Mouse (Mus musculus) heart, embryonic 14.5 days (tissue): ENCODE data around the gene Porcn. TPM values are rescaled to one million over a fixed set of nuclear protein-coding genes. Genes with fewer than 3 reads are reported as not detected.

Source experiments
- ATAC-seq: fragments of 200-750 bp; cut with Nextera tagmentation; 2 replicates; pipeline ENCODE4 v1.8.0; 2017; ENCODE audit warnings: low read depth, moderate TSS enrichment; ENCODE audit not compliant: insufficient number of reproducible peaks, insufficient read depth, low FRiP score
- H3K27ac ChIP-seq, 2 experiments: fragments of 200-500 bp in 1 of 2; fragments of 300-500 bp in 1 of 2; sonication (generic) in 1 of 2; replicated peaks in 1 of 2; 2 replicates each; pipeline ENCODE4 v1.5.1; 2012 to 2014; ENCODE audit warnings: low read depth in 2 of 2, low read length in 2 of 2, control low read depth in 1 of 2, mild to moderate bottlenecking in 1 of 2, mixed read lengths in 1 of 2; ENCODE audit not compliant: control insufficient read depth in 1 of 2, insufficient read depth in 1 of 2
- H3K27me3 ChIP-seq: fragments of 300-500 bp; sonication (generic); 2 replicates; pipeline ENCODE4 v1.6.1; 2014; ENCODE audit warnings: mild to moderate bottlenecking, low read length, control low read depth; ENCODE audit not compliant: control insufficient read depth, insufficient read depth
- H3K36me3 ChIP-seq: fragments of 300-500 bp; sonication (generic); 2 replicates; pipeline ENCODE4 v1.6.1; 2014; ENCODE audit warnings: mild to moderate bottlenecking, control low read depth, low read length, mixed read lengths; ENCODE audit not compliant: control insufficient read depth, insufficient read depth
- H3K4me1 ChIP-seq, 2 experiments: fragments of 200-500 bp in 1 of 2; fragments of 300-500 bp in 1 of 2; sonication (generic) in 1 of 2; 2 replicates each; pipeline ENCODE4 v1.6.1; 2012 to 2014; ENCODE audit warnings: low read length in 2 of 2, control low read depth in 1 of 2, mixed read lengths in 1 of 2; ENCODE audit not compliant: control insufficient read depth in 2 of 2, insufficient read depth in 2 of 2
- H3K4me2 ChIP-seq: fragments of 300-500 bp; sonication (generic); 2 replicates; pipeline ENCODE4 v1.6.1; 2014; ENCODE audit warnings: mild to moderate bottlenecking, low read length
- H3K4me3 ChIP-seq, 2 experiments: fragments of 200-500 bp in 1 of 2; fragments of 300-500 bp in 1 of 2; sonication (generic) in 1 of 2; 2 replicates each; pipeline ENCODE4 v1.5.1; 2012 to 2014; ENCODE audit warnings: low read length in 2 of 2, mild to moderate bottlenecking in 2 of 2, control low read depth in 1 of 2, low read depth in 1 of 2, moderate library complexity in 1 of 2; ENCODE audit not compliant: control insufficient read depth in 1 of 2, insufficient read depth in 1 of 2
- H3K9ac ChIP-seq: fragments of 300-500 bp; sonication (generic); 2 replicates; pipeline ENCODE4 v1.6.1; 2014; ENCODE audit warnings: mild to moderate bottlenecking, low read length
- H3K9me3 ChIP-seq: fragments of 300-500 bp; sonication (generic); 2 replicates; pipeline ENCODE4 v1.6.1; 2016; ENCODE audit warnings: low read length, control low read depth; ENCODE audit not compliant: control insufficient read depth
- WGBS: fragments of 180-500 bp; shearing (Covaris S2); extraction: QIAGEN DNeasy Blood & Tissue Kit; methylation state at CpG from one replicate; pipeline ENCODE4 v1.1.7; 2014; 5-methylcytosine and 5-hydroxymethylcytosine counted together
- polyA plus RNA-seq: library from polyadenylated mRNA; unstranded; fragments of >200 nt; fragmentation: Nextera tagmentation; extraction: Ambion mirVana; gene quantifications from 2 replicates; pipeline ENCODE4 v1.2.1, GENCODE M21; 2014

Porcn gene
- polyA plus RNA-seq, result 3.6 and 4.2 TPM in 2 replicates

- WGBS, result 18% methylated on average over 34 of the region's 46 CpGs
- Histone ChIP-seq H3K9ac (peak within 1 kb of the TSS; percentile 71), H3K36me3 (no peaks in the 10 kb centered on the region), H3K27ac (no peak within 1 kb of the TSS), H3K4me1 (no peaks in the 10 kb centered on the region), H3K4me2 (peak within 1 kb of the TSS; percentile 77), H3K4me3 (peak within 1 kb of the TSS; percentile 47 to 65), H3K9me3 (no peaks in the 10 kb centered on the region), H3K27me3 (no peaks in the 10 kb centered on the region)
- ATAC-seq, result 0 out of 2 replicates have a peak, but pooled peaks have one; percentile 56
These were observed at the start of gene Porcn for GRCm38 (mm10) chrX:8206015-8206693. Gene Porcn (minus strand): TSS chrX:8206525.

DNA sequence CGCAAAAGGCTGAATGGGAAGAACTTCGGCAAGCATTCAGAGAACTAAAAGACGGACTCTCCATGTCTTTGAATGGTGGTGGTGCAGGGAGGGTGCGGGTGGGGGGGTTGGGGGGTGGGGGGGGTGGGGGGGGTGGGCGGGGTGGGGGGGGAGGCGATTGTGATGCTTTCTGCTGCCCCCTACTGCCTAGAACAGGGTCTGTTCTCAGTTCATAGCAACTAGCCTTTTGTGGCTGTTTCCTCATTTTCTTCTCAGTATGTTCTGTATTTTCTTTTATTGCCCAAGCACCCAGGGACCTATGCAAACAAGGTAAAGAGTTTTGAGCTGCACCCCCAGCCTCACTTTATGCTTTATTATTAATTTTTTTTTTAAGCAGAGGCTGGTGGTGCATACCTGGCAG is 49.5 kb upstream of the Porcn start:
- Histone ChIP-seq H3K36me3 (no peaks in the 10 kb centered on the region), H3K27ac (no peak overlapping the region), H3K4me2 (no peak overlapping the region), H3K9me3 (no peaks in the 10 kb centered on the region), H3K9ac (no peak overlapping the region), H3K4me3 (no peak overlapping the region), H3K27me3 (no peaks in the 10 kb centered on the region), H3K4me1 (peaks cover 0 to 6% of the 10 kb centered on the region in 2 experiments; a peak in 1 of 4 replicates)
- no peak for ATAC-seq
- 54% methylated on average over 4 of the region's 6 CpGs for WGBS

DNA sequence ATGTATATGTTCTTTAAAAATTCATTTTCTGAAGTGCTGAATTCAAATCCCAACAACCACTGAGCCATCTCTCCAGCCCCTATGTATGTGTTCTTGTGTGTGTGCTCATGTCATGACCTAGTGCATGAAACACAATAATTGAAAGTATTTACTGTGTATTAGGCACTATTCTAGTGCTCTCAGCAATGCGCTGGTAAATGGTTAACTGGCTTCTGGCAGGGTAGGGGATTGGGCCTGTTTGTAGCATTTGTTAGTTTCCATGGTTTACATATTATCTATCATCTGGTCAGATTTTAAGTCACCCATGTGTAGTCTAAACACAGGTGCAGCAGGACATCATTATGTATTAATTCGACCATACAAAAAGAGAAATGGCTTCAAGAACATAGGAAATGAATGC is 47.4 kb upstream of the Porcn start:
- no peak for ATAC-seq
- H3K9me3 ChIP-seq, result no peaks in the 10 kb centered on the region
- no peak overlapping the region for H3K27ac ChIP-seq
- H3K4me1 ChIP-seq, result peaks cover 0 to 6% of the 10 kb centered on the region in 2 experiments; a peak in 1 of 4 replicates
- H3K27me3 ChIP-seq, result no peaks in the 10 kb centered on the region
- H3K4me2 ChIP-seq, result no peak overlapping the region
- H3K4me3 ChIP-seq, result no peak overlapping the region
- 0 out of 2 replicates have a peak, but pooled peaks cover 5% of the 10 kb centered on the region for H3K36me3 ChIP-seq
- H3K9ac ChIP-seq, result no peak overlapping the region
- 76% methylated on average over 2 of the region's 2 CpGs for WGBS

DNA sequence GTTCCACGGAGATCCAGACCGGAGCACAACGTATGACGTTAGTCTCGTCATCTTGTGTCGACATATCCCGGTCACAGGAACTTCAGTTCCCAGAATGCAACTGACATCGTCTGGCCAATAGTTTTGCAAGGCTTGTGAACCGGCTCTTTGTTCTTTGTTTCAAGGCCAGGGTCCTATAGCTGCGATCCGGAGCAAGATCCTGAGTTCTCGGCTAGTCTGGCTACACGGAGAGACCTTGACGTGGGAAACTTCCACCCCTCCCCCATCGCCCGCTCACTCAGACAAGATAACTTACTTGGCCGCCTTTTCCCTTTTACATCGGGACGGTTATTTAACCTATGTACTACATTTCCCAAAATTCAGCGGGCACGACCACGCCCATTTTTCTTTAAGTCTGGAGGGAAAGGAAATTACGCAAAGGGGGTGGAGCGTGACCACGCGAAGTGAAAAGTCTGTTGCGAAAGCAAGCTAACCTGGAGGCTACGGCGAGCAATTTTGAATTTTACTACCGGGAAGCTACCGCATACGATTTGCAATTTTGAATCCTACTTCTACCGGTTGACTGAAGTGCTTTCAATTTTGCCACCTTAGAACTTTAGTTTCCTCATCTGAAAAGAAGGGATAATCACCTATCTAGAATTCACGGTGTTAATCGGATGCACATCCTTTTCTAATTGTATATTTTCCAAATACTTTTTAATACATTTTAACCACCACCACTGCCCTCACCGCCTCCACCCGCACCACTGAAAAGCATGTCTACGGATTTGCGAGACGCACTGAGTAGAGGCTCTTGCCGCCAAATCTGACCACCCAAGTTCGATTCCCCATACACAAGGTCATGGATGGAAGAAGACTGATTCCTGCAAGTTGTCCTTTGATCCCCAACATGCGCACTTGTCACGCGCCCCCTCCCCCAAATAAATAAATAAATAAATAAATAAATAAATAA is 46.3 kb upstream of the Porcn start, which contains the start of gene Ftsj1:
Gene Ftsj1, minus strand, starts transcription at position 73 of the 952 bp plus-strand sequence.
- peaks cover 0 to 6% of the 10 kb centered on the region in 2 experiments; a peak in 1 of 4 replicates for H3K4me1 ChIP-seq
- peak within 1 kb of the TSS; percentile 50 to 55; a peak in 3 of 4 replicates for H3K27ac ChIP-seq
- 0 out of 2 replicates have a peak, but pooled peaks cover 5% of the 10 kb centered on the region for H3K36me3 ChIP-seq
- ATAC-seq, result peak; percentile 86
- H3K4me3 ChIP-seq, result peak within 1 kb of the TSS; percentile 59 to 72
- peak within 1 kb of the TSS; percentile 70 for H3K4me2 ChIP-seq
- no peaks in the 10 kb centered on the region for H3K27me3 ChIP-seq
- H3K9me3 ChIP-seq, result no peaks in the 10 kb centered on the region
- H3K9ac ChIP-seq, result peak within 1 kb of the TSS; percentile 74
- WGBS, result 12% methylated on average over 45 of the region's 45 CpGs

GRCm38 (mm10) chrX:8251789-8252333 is 45.5 kb upstream of the Porcn start:
- H3K36me3 ChIP-seq, result 0 out of 2 replicates have a peak, but pooled peaks cover 5% of the 10 kb centered on the region
- 17% methylated on average over 18 of the region's 18 CpGs for WGBS
- no peak for ATAC-seq
- H3K27ac ChIP-seq, result peak overlapping the region in 1 of 2 experiments; percentile 50; a peak in 1 of 4 replicates
- H3K4me2 ChIP-seq, result peak overlapping the region; percentile 70
- H3K9me3 ChIP-seq, result no peaks in the 10 kb centered on the region
- peaks cover 0 to 6% of the 10 kb centered on the region in 2 experiments; a peak in 1 of 4 replicates for H3K4me1 ChIP-seq
- H3K4me3 ChIP-seq, result peak overlapping the region; percentile 59 to 72
- H3K27me3 ChIP-seq, result no peaks in the 10 kb centered on the region
- peak overlapping the region; percentile 74 for H3K9ac ChIP-seq

DNA sequence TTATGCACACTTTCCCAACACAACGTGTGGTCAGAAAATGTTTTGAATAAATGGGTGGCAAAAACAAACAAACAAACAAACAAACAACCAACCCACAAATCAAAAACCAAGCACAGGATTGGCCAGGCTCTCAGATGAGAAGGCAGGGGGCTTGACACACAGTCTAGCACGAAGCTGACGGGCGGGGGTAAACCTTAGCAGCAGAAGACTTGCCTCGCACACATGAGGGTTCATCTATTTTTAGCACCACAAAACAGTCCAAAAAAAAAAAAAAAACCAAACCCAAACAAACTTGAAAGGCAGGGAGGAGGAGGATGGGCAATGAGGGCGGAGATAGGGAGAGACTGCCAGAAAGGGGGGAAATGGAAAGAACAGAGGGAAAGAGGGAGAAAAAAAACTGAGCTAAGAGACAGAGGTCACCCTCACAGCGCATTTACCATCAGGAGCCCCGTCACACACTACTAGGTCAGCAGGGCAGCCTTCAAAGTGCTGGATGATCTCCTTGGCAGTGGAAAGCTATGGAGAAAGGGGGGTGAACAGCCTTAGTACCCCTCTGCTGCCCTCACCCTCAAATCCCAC is 42.3 kb upstream of the Porcn start:
- H3K9ac ChIP-seq, result no peak overlapping the region
- H3K4me2 ChIP-seq, result no peak overlapping the region
- 66% methylated on average over 8 of the region's 8 CpGs for WGBS
- no peak overlapping the region for H3K27ac ChIP-seq
- ATAC-seq, result no peak
- peaks cover 0 to 6% of the 10 kb centered on the region in 2 experiments; a peak in 1 of 4 replicates for H3K4me1 ChIP-seq
- H3K27me3 ChIP-seq, result no peaks in the 10 kb centered on the region
- no peaks in the 10 kb centered on the region for H3K9me3 ChIP-seq
- peaks cover 12% of the 10 kb centered on the region; the same call in 1 of the 2 replicates for H3K36me3 ChIP-seq
- H3K4me3 ChIP-seq, result no peak overlapping the region

GRCm38 (mm10) chrX:8247680-8248079 is 41.4 kb upstream of the Porcn start:
- H3K36me3 ChIP-seq, result peaks cover 12% of the 10 kb centered on the region; the same call in 1 of the 2 replicates
- 73% methylated on average over 2 of the region's 2 CpGs for WGBS
- no peaks in the 10 kb centered on the region for H3K27me3 ChIP-seq
- H3K9ac ChIP-seq, result no peak overlapping the region
- no peak for ATAC-seq
- peaks cover 0 to 6% of the 10 kb centered on the region in 2 experiments; a peak in 1 of 4 replicates for H3K4me1 ChIP-seq
- H3K4me2 ChIP-seq, result no peak overlapping the region
- no peak overlapping the region for H3K4me3 ChIP-seq
- H3K27ac ChIP-seq, result no peak overlapping the region
- no peaks in the 10 kb centered on the region for H3K9me3 ChIP-seq
